Mouse (Mus musculus) kidney, adult 2 months (tissue): ENCODE results near the gene Baz1a.

Source experiments
- CTCF ChIP-seq: fragments of 200-500 bp; conservative IDR thresholded peaks from 2 replicates; pipeline ENCODE4 v1.5.1; 2011; ENCODE audit warnings: low read depth, mild to moderate bottlenecking, control low read depth, low read length, moderate library complexity, mixed read lengths; ENCODE audit not compliant: insufficient read depth, insufficient read length
- POLR2A ChIP-seq: fragments of 200-500 bp; IDR thresholded peaks from one replicate; pipeline ENCODE4 v1.6.1; 2011; ENCODE audit warnings: low read depth, low read length, control low read depth

DNA sequence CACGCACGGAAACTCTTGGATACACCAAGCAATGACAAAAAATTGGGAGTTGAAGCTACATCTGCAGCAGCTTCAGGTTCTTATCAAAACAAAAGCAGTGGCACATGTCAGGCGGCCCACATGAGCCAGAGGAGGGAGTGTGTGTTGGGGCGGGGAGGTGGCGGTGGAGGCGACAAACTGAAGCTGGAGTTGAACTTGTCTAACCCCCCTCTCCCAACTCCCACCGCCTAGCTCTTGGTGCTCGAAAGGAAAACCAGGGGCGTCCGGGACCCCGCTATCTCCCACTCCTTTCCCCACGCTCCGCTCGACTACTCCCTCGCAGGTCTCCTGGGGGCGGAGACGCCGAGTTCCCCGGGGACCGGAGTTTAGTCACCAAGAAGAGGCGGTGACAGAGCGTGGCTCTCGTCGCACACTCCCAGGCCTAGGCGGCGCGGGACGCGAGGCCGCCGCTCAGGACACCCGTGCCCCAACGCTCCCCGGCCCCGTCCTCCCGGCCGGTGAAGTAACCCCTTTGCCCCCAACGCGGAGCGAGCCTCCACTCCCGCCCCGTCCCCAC lies 29.4 kb downstream of the Baz1a start:
- TF ChIP-seq POLR2A: no peak
- TF ChIP-seq CTCF: no peak
